Mouse (Mus musculus) thymus, postnatal 14 days (tissue): ENCODE results near the gene Rasal3.

Source experiments
- DNase-seq: peaks from one replicate; pipeline ENCODE4 v3.0.0; 2021

The Rasal3 gene

DNA sequence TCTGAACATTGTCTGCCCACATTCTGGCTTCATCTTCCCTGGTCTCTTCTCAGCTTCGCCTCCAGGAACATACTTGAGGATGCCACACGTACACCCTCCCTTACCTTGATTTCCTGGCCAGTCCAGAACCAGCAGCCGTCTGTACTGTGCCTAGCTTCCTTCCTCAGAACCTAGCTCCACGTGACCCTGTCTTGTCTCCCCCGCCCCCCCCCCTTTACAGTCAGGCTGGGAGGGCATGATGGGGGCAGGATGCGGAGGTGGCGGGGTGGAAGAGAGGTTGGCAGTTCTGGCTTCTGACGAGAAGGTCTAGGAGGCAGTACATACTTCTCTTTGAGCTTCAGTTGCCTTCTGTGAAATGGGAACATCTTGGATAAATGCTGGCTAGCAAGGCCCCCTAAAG, at the start of gene Rasal3:
TSS of gene Rasal3 (minus strand) at position 167 of the 400 bp plus-strand sequence.
- DNase-seq = peak; percentile 88

DNA sequence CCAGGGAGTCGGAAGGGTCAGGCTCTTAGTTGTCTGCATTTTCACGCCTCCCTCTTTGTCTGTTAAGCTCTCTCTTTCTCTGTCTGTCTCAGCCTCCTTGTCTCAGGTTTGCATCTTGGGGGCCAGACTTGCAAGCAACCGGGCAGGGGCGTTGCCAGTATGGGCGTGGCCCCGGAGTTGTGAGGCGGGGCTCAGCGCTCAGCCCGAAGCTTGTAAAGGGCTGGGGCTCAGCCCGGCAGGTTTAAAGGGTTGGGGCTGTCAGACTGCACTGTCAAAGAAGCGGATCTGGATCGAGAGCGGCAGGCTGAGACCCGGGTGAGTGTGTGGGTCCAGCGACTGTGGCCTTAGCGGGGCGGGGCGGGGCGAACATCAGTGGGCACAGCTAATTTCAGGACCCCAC, 49.1 kb upstream of the Rasal3 start, which contains the start of gene Cyp4f39:
TSS of gene Cyp4f39 (plus strand) at position 242 of the 400 bp plus-strand sequence.
- peak; percentile 64 for DNase-seq

- DNase-seq = no peak
Observed at GRCm38 (mm10) chr17:32450844-32451537, 47.6 kb upstream of the Rasal3 start.

DNA sequence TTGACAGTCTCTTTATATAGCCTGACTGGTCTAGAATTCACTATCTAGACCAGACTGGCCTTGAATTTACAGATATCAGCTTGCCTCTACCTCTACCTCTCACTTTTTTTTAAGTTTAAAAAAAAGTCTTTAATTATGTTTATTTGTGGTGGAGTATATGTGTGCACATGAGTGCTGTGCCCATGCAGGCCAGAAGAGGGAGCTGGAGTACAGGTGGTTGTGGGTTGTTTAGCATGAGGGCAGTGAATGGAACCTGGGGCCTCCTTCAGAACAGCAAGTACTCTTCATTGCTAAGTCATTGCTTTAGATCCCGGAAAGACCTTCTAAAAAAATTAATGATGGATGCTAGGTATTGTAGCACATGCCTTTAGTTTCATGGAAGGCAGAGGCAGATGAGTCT, 45.7 kb upstream of the Rasal3 start:
- DNase-seq = no peak

DNA sequence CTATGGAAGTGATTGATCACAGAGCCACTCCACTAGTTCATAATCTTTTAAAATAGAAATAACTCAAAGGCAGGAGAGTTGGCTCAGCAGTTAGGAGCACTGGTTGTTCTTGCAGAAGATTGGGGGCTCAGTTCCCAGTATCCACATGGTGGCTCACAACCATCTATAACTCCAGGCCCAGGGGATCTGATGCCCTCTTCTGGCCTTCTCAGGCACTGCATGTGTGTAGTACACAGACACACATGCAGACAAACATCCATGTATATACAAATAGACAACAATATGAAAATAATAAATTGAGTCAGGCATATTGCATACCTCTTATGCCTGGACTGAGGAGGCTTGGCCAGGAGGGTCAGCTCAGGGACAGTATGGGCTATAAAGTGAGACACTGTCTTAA, 43.8 kb upstream of the Rasal3 start:
- DNase-seq = no peak

DNA sequence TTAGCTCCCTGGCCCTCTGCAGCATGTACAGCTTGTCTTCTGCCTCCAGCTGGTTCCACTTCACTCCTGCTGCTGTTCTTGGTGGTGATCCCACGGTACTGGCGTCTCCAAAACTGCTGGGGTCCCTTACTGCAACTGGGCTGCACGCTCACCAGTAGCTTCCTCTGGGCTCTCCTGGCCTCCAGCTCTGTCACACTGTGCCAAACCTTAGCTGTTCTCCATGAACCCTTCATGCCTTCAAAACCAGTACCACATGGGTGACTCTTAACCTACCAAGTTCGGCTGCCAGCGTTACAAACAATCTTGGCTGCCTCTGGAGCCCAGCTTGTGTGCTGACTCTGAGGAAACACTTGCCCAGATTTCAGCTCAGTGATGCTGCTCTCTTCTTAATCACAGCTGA, 41.6 kb upstream of the Rasal3 start:
- no peak for DNase-seq

DNA sequence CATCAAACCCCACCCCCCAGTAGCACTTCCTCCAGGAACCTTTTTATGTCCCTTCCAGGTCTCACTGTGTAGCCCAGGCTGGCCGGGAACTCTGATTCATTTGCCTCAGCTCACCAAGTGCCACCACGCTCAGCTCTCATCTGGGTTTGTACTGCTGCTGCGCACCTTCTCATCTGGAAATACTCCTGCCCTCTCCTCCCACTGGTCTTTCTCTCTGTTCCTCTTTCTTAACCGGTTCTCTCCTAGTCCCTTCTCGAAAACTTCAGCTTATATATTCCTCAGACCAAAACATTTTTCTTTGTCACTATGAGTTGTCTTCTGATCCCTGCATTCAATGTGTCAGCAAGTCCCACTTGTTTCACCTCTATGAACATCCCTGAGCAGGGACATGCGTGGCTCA, 39.9 kb upstream of the Rasal3 start:
- no peak for DNase-seq

DNA sequence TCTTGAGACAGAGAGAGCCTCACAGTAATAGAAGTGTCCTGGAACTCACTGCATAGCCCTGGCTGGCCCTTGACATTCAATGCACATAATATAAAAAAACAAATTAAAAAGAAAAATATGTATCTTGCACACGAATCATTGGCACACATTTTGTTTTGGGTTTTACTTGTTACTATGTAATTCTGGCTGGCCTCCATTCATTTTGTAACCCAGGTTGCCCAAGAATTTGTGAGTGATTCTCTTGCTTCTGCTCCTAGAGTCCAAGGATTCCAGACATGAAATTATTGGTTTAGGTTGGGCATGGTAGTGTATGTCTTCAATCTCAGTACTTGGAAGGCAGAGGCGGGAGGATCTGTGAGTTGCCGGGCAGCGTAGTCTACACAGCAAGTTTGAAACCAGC, 33.7 kb upstream of the Rasal3 start:
- no peak for DNase-seq

DNA sequence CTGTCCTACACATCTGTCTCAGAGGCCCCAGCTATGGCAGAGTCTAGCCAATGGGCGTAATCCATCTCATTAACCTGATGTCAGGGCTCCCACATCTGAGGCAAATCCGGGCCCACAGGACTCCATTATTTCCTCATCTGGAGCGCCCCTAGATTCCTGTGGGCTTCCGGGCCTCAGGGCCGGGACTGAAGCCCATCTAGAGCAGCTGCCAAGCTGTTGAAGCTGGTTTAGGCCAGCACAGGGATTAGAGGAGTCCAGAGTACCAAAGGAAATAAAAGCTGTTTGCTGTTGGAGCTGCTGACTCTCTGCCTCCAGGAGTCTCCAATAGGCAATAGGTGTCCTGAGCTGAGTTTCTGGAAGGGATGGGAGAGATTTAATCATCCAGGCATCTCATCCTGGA, 31.8 kb upstream of the Rasal3 start:
- DNase-seq = no peak

DNA sequence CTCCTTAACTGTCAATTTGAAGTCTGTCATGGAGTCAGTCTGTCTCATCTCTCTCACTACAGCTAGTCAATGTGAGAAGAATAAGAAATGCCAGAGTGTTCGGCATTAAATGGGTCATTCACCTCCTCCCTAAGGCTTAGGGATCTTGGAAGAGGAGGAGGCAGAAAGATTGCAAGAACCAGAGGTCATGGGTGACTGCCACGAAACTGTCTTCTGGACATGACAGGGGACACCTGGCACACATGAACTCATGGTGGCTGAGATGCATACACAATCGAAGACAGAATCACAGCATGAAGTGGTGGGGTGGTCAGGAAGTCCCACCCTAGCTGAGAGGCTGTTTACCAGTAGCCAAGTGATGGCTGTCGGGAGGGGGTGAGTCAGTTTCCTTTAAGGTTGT, 30.9 kb upstream of the Rasal3 start:
- DNase-seq = no peak

- peak; percentile 47 for DNase-seq
Observed at GRCm38 (mm10) chr17:32431972-32432371, 28.6 kb upstream of the Rasal3 start.

DNA sequence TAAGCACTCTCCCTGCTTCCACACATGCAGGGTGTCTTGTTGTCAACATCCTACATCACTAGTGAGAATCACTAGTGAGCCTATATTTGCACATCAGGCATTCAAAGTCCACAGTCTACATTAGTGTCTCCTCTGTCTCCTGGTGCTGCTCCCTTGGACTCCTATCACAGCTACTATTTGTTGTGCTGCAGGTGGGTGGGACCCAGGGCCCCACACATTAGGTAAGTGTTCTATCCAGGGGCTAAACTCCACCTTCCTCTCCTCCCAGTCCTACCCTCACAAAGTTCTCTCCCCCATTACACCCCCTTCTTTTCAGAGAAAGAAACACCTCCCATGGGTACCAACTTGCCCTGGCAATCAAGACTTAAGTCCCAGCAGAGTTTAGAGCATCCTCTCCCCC, 23.2 kb upstream of the Rasal3 start:
- DNase-seq = no peak

DNA sequence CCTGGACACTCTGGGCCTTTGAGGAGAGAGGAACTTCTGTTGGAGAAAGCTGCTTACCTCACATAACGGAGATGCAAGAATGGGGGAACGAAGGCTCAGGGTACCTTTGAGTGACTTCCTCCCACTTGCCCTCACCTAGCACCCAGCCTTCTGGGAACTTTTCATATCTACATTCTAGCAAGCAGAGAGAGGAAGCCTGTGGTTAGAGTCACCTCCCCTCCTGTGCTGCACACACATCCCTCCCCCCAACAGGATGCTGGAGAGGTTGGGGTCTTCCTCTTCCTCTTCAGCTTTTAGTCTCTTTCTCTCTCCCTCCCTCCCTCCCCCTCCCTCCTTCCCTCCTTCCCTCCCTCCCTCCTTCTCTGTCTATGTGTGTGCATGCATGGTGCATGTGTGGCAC, 20.7 kb upstream of the Rasal3 start, which contains the start of gene Pglyrp2:
TSS of gene Pglyrp2 (minus strand) at position 134 of the 400 bp plus-strand sequence.
- DNase-seq = peak; percentile 89

DNA sequence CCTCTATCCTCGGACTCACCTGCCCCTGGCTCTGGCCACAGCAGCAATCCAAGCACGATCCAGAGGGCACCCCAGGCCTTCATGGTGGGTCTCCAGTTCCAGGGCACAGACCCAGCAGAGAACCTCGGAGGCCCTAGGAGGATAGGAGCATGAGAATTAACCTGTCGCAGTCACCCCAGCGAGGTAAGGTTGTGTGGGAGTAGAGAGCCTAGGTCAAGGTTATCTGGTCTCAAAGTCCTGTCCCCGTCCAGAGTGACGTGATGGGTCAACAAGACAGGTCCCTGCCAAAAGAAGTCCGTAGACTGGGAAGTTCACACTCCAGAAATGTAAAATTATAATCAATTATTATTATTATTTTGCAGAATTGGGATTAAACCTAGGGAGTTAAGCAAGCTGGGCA, 17.4 kb upstream of the Rasal3 start:
- DNase-seq = no peak

DNA sequence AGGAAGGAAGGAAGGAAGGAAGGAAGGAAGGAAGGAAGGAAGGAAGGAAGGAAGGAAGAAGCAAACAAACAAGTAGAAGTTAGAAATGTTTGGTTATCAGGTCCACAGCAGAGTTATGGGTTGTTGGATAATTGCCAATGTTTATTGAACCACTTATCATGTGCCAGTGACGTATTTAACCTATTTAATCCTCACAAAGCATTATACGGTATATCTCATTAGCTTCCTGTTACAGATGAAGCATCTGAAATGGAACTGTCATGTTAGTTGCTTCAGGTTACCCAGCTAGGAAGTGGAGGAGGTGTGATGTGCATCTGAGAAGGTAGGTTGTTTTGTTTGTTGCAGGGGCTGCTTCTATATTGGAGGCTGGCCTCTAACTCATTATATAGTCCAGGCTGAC, 16.6 kb upstream of the Rasal3 start:
- DNase-seq = no peak

- DNase-seq = no peak
Observed at GRCm38 (mm10) chr17:32416771-32417170, 13.4 kb upstream of the Rasal3 start.

DNA sequence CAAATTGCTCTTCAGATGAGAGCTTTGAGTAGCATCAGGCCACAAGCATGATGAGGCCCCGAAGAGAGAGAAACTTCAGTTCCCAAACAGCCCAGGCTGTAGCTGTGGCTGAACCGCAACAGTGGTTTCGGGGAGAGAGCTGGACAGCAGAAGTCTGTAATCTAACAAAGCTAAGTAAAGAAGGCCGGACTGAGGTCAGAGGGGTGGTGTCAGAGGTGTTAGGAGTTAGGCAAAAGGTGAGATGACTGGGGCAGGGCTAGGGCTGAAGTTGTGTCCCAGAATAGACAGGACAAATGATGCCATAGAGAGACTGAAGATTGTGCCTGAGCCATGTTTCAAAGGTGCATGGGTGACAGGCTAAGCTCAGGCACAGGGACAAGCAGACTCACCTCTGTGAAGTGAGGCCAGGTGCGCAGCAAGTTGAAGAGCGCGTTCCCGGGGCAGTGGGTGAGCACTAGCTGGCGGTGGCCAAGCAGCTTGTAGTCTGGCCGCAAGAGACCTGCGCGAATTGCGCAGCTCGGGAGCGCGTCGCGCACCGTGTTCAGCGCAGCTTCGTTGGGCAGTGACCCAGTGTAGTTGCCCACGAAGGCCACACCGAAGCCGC, 12.1 kb upstream of the Rasal3 start:
- DNase-seq = no peak

DNA sequence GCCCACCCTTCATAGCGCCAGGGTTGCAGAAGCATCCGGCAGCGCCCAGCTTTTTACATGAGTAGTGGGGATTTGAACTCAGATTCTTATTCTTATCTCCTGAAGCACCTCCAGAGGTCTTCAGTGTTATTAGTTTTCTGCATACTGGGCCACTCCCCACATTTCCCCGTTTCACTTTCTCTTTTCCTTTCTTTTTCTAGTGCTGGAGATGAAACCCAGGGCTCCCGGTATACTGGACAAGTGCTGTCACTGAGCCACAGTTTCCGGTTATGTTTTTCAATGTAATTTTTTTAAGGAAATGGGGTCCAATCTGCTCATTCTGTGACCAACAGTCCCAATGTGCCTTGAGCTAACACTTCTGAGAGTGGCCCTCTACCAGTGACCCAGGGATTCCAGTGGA, 8.5 kb upstream of the Rasal3 start:
- DNase-seq = no peak

- peak; percentile 90 for DNase-seq
Observed at GRCm38 (mm10) chr17:32402779-32403157, 615 bp downstream of the Rasal3 start.

DNA sequence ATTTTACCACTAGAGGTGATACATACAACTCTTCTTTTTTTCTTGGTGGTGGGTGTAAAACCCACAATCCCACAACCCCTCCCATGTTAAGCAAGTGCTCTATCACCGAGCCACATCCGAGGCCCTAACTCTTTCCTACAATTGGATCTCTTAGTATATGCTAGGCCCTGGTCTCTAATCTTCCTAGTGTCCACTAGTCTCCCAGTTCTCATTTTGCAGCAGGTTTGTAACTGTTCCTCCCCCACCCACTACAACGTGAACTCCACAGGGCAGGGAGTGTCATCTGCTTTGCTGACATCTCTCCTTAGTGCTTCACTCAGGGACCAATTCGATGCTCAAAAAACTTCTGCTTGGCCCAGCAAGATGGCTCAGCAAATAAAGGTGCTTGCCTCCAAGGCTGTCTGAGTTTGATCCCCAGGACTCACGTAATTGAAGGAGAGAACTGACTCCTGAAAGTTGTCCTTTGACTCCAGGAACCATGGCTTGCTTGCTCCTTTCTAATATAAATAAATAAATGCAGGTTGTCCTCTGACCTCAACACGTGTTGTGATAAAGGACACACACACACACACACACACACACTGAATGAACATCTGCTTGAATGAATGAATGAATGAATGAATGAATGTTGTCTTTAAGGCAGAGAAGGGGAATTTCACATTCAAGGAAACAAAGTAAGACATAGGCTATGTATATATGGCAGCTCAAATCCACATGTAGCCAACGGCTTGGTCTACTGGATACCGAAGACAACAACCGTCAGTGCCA, 1.2 kb downstream of the Rasal3 start:
- peak; percentile 37 for DNase-seq

DNA sequence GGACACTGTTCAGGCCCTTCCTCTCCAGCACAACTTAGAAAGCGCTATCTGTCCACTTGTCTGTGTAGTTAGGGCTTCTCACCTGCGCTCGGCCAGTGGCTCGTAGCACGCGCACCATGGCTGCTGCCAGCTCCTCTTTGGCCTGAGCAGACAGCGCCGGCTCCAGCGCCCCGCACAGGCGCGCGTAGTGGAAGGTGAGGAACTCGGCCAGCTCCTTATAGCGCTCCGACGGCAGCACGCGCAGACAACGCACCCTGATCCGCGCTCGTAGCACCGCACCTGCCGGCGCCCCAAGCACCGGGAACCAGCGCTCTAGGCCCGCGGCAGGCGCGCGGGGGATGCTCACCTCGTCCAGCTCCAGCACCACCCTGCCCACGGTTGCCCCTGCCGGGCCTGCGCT, 7.1 kb downstream of the Rasal3 start:
- no peak for DNase-seq

DNA sequence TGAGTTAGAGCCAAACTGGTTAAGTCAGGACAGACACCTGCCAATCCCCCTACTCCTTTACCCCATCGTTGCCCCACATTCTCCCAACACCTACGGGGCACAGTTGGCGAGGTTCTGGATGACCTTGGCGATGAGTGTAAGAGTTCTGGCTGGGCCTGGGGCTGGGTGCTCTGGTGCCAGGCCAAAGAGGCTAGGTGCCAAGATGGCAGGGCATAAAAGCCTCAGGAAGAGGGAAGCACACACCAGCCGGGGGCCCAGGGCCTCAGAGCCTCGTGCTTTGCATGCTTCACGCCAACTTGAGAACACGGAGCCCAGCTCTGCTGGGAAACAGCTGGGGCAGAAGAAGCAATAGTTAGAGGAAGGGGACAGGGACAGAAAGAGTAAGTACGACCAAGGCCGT, 9.4 kb downstream of the Rasal3 start:
- no peak for DNase-seq

- DNase-seq = peak; percentile 93
Observed at GRCm38 (mm10) chr17:32389101-32389659, 14.2 kb downstream of the Rasal3 start, which contains the start of gene Wiz. Gene Wiz, minus strand, starts transcription at chr17:32389439.
